Mouse (Mus musculus) cortical plate, adult 2 months (tissue): ENCODE data around the gene Hadhb. TPM values are rescaled to one million over a fixed set of nuclear protein-coding genes. Genes with fewer than 3 reads are reported as not detected.
"Not testable (repeated sequence)": the region's sequence is repeated elsewhere in the genome, so short reads cannot be mapped to it uniquely, and the experiment has no call there.

Experiments
- H3K27ac ChIP-seq: fragments of 200-500 bp; 2 replicates; pipeline ENCODE4 v1.5.1; 2012; ENCODE audit warnings: low read length, control low read depth, inconsistent platforms; ENCODE audit not compliant: insufficient read depth
- H3K4me1 ChIP-seq: fragments of 200-500 bp; 2 replicates; pipeline ENCODE4 v1.6.1; 2011; ENCODE audit warnings: low read length; ENCODE audit not compliant: control insufficient read depth, insufficient read depth
- H3K4me3 ChIP-seq: fragments of 200-500 bp; 2 replicates; pipeline ENCODE4 v1.5.1; 2011; ENCODE audit warnings: mild to moderate bottlenecking, low read length, control low read depth; ENCODE audit not compliant: insufficient read depth
- CTCF ChIP-seq: fragments of 200-500 bp; IDR thresholded peaks from 2 replicates; pipeline ENCODE4 v1.5.1; 2011; ENCODE audit warnings: mild to moderate bottlenecking, control low read depth, low read length; ENCODE audit not compliant: insufficient read depth; ENCODE audit errors: extremely low read depth
- POLR2A ChIP-seq: fragments of 200-500 bp; IDR thresholded peaks from 2 replicates; pipeline ENCODE4 v1.6.1; 2011; ENCODE audit warnings: mild to moderate bottlenecking, low read length, control low read depth; ENCODE audit not compliant: insufficient read depth; ENCODE audit errors: extremely low read depth
- polyA plus RNA-seq: library from polyadenylated mRNA; depleted of rRNA; stranded (reverse); fragments of >200 nt; gene quantifications from 2 replicates; pipeline ENCODE4 v1.2.3, GENCODE M21; 2012

Gene Hadhb
- polyA plus RNA-seq, 1 experiment: 94.8 TPM

GRCm38 (mm10) chr5:30203216-30203885, 48.3 kb downstream of the Hadhb start:
- TF ChIP-seq CTCF (no peak), POLR2A (no peak)
- Histone ChIP-seq H3K4me3 (no peak overlapping the region), H3K27ac (no peak overlapping the region), H3K4me1 (no peaks in the 10 kb centered on the region)

- no peaks in the 10 kb centered on the region for H3K4me1 ChIP-seq
These were observed 49.4 kb downstream of the Hadhb start for GRCm38 (mm10) chr5:30204441-30204840.

GRCm38 (mm10) chr5:30205034-30205433, 50.0 kb downstream of the Hadhb start:
- TF ChIP-seq CTCF (no peak), POLR2A (no peak)
- no peak overlapping the region for H3K4me3 ChIP-seq
- no peaks in the 10 kb centered on the region for H3K4me1 ChIP-seq
- no peak overlapping the region for H3K27ac ChIP-seq

More at GRCm38 (mm10) chr5:30204441-30204840, 49.4 kb downstream of the Hadhb start:
- TF ChIP-seq CTCF (no peak), POLR2A (no peak)
- no peak overlapping the region for H3K27ac ChIP-seq
- H3K4me3 ChIP-seq: no peak overlapping the region

GRCm38 (mm10) chr5:30205493-30205892, 50.4 kb downstream of the Hadhb start, which contains the start of gene Adgrf3:
Gene Adgrf3, minus strand, starts transcription at chr5:30205722.
- H3K4me3 ChIP-seq: no peak within 1 kb of the TSS
- TF ChIP-seq POLR2A (no peak), CTCF (no peak)
- no peak within 1 kb of the TSS for H3K27ac ChIP-seq
- H3K4me1 ChIP-seq: no peaks in the 10 kb centered on the region

GRCm38 (mm10) chr5:30207276-30207675, 52.2 kb downstream of the Hadhb start:
- Histone ChIP-seq H3K27ac (no peak overlapping the region), H3K4me1 (no peaks in the 10 kb centered on the region), H3K4me3 (no peak overlapping the region)
- TF ChIP-seq CTCF (0 out of 2 replicates have a peak, but pooled peaks have one; percentile 12), POLR2A (no peak)

GRCm38 (mm10) chr5:30210758-30211157, 55.7 kb downstream of the Hadhb start:
- not testable (repeated sequence) for H3K4me3 ChIP-seq, H3K4me1 ChIP-seq, H3K27ac ChIP-seq

- Histone ChIP-seq H3K4me3 (no peak overlapping the region), H3K27ac (no peak overlapping the region), H3K4me1 (no peaks in the 10 kb centered on the region)
- peak; percentile 51 for TF ChIP-seq CTCF
- no peak for TF ChIP-seq POLR2A
These were observed 59.8 kb downstream of the Hadhb start for GRCm38 (mm10) chr5:30214889-30215288.

- TF ChIP-seq POLR2A (no peak), CTCF (no peak)
- Histone ChIP-seq H3K4me3 (no peak overlapping the region), H3K27ac (no peak overlapping the region), H3K4me1 (no peaks in the 10 kb centered on the region)
These were observed 60.9 kb downstream of the Hadhb start for GRCm38 (mm10) chr5:30215970-30216369.

- H3K4me1 ChIP-seq: no peaks in the 10 kb centered on the region
- TF ChIP-seq CTCF: no peak
- no peak for TF ChIP-seq POLR2A
- H3K4me3 ChIP-seq: no peak overlapping the region
- no peak overlapping the region for H3K27ac ChIP-seq
These were observed 64.7 kb downstream of the Hadhb start for GRCm38 (mm10) chr5:30219715-30220114.

GRCm38 (mm10) chr5:30220666-30221065, 65.6 kb downstream of the Hadhb start:
- TF ChIP-seq CTCF (no peak), POLR2A (no peak)
- no peak overlapping the region for H3K27ac ChIP-seq

GRCm38 (mm10) chr5:30222681-30223080, 67.6 kb downstream of the Hadhb start:
- Histone ChIP-seq H3K27ac (no peak overlapping the region), H3K4me3 (no peak overlapping the region), H3K4me1 (no peaks in the 10 kb centered on the region)
- TF ChIP-seq POLR2A: no peak
- TF ChIP-seq CTCF: no peak

More at GRCm38 (mm10) chr5:30220666-30221065, 65.6 kb downstream of the Hadhb start:
- H3K4me3 ChIP-seq: no peak overlapping the region
- no peaks in the 10 kb centered on the region for H3K4me1 ChIP-seq
